Mouse (Mus musculus) liver, embryonic 14.5 days (tissue): ENCODE data around the gene Fut9.

ENCODE experiments used
- CTCF ChIP-seq: IDR thresholded peaks from 2 replicates; pipeline ENCODE4 v1.5.1; 2016; ENCODE audit warnings: antibody characterized with exemption, low read depth, control low read depth
- EP300 ChIP-seq: IDR thresholded peaks from 2 replicates; pipeline ENCODE4 v1.6.1; 2016; ENCODE audit warnings: antibody characterized with exemption, low read depth

GRCm38 (mm10) chr4:25785276-25785675 lies 14.8 kb downstream of the Fut9 start:
- TF ChIP-seq CTCF = no peak
- TF ChIP-seq EP300 = no peak
